Mouse (Mus musculus) spleen, postnatal 10 days (tissue): ENCODE results near the gene Tbcb.
A peak's percentile ranks its signal among the peaks of the same experiment; 100 is the strongest.
"Not testable (repeated sequence)": the region's sequence is repeated elsewhere in the genome, so short reads cannot be mapped to it uniquely, and the experiment has no call there.

Source experiments
- DNase-seq, 2 experiments: peaks; one replicate each; pipeline ENCODE4 v3.0.0; 2021 to 2022; ENCODE audit warnings: low spot score in 2 of 2

The Tbcb gene

DNA sequence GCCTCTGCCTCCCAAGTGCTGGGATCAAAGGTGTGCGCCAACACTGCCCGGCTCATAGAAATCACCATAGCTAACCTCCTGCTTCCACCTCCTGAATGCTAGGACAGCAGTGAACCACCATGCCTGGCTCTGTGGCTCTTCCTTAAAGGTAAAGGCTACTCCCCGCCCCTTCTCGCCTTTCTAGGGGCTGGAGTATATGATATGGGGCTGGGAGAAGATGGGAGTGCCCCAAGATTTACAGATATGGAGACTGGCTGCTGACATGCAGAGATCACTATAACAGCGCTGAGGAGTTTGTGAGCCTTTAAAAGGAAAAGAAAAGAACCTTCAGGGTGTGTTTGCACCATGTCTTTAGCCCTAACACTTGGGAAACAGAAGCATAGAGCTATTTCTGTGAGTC lies 9.9 kb downstream of the Tbcb start:
- no peak for DNase-seq

DNA sequence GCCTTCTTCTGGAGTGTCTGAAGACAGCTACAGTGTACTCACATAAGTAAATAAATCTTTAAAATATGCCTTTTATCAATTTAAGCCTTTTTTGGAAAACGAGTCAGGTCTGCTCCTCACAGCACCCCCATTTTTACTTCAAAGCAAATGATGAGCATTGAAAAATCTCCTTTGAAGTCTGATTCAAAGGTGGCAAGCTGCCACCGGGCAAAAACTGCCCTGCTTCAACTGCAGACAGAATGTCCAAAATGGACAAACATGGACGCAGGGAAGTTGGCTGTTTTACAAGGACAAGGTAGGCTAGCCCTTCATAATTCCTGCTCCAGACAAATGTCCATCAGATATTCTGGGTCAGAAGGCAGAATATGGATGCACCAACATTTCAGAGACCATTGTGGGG lies 10.6 kb downstream of the Tbcb start:
- DNase-seq, result no peak

DNA sequence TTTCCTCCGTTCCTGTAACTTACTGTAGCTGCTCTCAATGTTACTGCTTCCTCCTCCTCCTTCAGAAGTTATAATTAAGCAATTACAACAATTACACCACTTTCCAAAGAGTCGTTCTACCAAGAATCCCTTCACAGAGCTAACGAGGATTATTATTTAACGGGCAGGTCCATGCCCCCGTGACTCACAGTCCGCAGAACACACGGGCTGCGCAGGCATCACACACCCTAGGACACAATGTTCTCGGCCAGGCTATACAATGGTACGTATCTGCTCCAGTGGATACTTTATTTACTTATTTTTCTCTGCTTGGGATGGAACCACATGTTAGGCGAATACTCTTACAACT lies 12.1 kb downstream of the Tbcb start:
- no peak for DNase-seq

DNA sequence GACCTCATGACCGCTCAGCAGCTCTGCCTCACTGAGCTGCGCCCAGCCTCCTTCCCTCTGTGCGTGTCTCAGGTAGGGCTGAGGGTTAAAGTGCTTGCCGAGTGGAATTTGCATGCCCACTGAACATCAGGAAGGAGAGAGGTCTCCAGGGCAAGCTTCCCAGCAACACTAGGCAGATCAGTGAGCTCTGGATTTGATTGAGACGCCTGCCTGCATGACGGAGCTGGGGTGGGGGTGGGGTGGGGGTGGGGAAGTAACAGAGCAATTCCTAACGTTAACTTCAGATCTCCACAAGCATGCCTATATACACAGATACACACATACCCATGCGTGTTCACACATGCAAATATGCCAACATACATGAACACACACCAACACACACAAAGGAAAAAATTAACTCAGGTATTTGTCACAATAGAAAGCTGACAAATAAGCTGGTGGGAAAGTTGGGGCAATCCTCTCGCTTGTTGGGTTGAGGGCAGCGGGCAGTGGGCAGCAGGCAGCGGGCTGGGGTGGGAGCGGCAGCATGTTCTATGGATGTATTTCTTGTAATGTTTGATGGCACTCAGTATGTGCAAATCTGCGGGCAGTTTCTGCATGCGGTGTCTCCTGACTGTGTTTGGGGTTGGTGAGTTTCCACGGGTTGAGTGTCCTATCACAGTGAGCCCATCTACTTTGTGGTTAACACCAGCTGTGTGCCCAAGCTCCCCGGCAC lies 12.6 kb downstream of the Tbcb start:
- DNase-seq, result peak; percentile 14 to 65

DNA sequence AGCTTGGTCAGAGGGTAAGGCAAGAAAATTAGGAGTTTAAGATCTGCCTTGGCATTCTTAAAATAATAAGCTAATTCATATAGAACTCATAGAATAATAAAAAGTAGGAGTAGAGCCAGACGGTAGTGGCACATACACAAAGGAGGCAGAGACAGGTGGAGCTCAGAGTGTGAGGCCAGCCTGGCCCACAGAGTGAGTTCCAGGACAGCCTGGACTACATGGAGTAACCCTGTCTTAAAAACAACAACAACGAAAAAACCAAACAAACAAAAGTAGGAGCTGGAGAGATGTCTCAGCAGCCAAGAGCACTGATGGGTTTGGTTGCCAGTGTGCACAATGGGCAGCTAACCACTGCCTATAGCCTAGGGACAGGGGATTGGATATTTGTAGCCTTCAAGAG lies 14.8 kb downstream of the Tbcb start:
- DNase-seq, result no peak

DNA sequence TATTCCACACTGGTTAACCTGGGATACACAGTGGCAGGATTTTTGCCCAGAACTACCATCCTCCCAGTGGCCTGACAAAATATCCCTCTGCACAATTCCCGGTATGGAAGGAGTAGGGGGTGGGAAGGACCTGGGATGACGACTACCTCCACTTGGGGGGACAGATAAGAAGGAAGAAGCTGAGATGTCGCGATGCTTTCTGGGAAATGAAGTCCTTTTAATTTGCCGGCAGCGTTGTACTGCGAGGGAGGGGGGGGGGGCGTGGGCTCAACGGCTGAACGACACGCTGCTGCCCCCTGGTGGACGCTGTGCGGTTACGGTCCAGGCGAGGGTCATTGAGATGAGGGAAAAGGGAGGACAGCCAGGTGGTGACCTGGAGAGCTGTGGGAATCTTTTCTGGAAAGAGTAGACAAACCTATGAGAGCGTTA lies 15.3 kb downstream of the Tbcb start:
- DNase-seq, result peak; percentile 42 to 87

DNA sequence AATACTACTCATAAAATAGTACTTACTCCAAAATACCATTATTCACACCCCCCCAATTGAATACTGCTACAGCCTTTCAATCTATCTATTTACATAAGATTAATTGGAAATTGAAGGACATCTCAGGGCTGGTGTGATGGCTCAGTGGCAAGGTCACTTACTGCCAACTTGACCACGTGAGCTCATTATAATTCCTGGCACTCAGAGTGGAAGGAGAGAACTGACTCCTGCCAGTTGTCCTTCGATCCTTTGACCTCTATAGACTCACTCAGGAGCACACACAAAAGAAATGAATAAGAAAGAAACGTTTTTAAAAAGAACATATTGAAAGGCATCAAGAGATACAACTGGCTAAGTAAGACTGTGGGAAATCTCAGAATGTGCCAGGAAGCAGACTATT lies 16.2 kb downstream of the Tbcb start:
- no peak for DNase-seq

DNA sequence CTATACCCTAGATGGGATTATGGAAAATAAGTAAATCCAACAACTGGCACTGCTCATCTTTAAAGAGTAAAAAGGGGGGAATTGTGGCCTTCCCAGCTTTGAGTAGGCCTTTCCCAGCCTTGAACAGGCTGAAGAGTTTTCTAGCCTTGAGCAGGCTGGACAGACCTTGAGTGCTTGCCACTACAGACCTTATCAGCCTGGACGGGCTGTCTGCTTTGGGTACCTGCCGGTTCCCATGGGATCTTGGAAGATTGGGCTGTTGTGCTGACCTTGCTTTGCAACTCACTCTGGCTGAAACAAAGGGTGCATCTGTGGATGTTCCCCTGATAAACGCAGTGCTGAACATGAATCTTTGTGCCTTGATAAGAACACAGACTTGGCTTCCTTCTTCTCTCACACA lies 18.2 kb downstream of the Tbcb start:
- no peak for DNase-seq

DNA sequence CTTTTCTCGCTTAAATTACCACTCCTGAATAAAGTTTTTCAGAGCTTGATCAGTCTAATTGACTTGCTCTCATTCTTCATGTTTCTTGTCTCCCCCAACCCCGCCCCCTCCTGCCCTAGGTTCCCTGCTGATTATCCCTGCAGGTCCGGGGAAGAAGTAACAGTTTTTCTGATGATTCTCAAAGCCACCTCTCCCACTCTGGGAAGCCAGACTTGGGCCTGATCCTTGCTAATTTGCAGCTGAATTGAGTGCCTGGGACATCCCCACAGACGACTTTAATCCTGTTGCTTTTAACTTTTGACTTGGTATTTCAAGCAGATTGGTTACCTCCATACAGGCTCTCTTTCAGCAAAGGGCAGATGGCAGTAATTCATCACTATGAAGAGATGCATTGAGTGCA lies 21.0 kb downstream of the Tbcb start:
- no peak for DNase-seq

DNA sequence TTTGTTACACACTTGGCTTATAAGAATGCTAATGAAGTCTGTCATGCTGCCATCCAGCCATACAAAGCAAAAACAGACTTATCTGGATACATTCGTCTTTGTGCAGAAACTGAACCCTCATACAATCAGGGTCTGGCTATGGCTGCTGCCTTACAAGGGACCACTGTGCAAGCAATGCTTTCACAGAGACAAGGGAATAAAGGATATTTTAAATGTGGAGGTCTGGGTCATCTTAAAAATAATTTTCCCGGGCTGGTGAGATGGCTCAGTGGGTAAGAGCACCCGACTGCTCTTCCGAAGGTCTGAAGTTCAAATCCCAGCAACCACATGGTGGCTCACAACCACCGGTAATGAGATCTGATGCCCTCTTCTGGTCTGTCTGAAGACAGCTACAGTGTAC lies 25.7 kb downstream of the Tbcb start:
- DNase-seq, result not testable (repeated sequence)

DNA sequence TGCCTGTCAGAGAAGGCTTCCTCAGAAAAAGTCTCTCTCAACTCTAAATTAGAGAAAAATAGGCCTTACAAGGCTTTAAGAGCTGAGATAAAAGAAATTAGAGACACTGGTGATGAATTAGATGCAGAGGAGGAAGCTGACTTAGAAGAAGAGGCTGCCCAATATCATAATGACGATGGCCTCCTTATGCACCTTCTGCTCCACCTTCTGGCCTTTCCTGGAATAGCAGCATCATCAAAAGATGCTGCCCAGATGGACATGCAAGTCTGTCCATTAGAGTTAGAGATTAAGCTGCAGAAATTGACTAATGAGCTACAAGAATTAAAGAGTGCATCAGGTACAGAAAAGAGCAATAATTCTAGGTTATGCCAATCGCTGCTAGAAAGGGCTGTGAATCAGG lies 26.7 kb downstream of the Tbcb start:
- peak; percentile 47 to 78 for DNase-seq

DNA sequence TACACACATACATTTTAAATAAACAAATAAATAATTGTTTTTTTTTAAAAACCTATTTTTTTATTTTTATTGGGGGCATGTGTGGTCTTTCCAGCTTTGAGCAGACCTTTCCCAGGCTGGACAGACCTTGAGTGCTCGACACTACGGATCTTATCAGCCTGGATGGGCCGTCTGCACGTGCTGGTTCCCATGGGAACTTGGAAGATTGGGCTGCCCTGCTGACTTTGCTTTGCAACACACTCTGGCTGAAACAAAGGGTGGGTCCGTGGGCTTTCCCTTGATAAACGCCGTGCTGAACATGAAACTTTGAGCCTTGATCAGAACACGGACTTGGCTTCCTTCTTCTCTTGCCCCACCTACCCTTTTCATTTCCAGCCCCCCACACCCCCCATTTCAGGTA lies 27.7 kb downstream of the Tbcb start:
- DNase-seq, result no peak

DNA sequence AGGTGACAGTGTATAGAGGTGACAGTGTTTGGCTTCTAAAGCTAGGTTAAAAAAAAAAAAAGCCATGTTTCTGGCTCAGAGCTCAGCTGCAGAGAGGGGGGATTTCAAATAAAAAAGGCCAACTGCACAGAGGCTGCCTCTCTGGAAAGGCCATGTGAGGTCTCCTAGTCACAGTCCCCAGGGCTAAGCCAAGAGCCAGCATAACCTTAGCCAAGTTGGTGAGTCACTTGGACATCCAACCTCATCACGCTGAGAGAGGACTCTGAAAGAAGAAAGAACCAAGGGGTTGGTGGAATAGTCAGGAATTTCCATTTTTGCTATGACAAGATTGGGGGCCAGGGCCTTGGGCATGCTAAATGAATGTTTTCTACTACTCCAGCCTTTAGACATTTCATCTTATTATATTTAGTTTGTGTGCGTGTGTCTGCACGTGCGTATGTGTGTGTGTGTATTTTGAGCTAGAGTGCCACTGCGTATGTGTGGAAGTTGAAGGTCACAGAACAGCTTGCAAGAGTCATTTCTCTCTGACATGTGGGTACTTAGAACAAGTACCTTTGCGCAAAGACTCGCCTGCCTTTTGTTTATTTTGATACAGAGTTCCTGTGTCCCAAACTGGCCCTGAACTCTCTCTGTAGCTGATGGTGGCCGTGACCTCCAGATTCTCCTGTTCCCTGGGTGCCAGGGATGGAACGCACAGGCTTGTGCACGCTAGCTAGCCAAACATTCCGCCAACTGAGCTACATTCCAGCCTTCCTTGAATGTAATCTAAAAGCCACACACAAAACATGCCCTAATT lies 29.0 kb downstream of the Tbcb start:
- no peak for DNase-seq

DNA sequence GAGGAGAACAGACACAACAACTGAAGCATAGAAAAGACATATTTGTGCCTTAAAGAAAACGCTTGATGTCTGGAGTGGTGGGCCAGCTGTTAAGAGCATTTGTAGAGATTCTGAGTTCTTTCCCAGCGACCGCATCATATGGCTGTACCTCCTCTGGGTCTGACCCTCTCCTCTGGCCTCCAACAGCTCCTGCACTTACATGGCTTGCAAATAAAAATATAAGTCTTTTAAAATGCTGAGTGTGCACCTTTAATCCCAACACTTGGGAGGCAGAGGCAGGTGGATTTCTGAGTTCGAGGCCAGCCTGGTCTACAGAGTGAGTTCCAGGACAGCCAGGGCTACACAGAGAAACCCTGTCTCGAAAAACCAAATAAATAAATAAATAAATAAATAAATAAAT lies 31.4 kb downstream of the Tbcb start:
- DNase-seq, result not testable (repeated sequence)

DNA sequence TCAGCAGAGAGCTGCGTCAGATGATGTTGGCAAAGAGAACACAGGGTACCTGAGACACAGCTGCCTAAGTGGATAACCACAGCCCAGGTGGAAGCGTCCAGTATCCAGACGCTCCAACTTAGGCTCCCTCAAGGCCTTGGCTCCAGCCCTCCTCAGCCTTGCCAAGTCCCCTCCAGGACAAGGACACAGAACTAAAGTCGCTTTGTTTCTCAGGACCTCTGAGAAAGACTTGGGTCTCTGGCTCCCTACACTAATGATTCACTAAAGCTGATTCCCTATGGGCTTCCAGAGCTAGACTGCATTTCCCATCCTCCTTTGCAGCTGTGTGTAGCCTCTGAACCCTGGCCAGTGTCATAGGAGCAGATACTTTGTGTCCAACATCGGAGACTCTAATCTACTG lies 31.9 kb downstream of the Tbcb start:
- no peak for DNase-seq

DNA sequence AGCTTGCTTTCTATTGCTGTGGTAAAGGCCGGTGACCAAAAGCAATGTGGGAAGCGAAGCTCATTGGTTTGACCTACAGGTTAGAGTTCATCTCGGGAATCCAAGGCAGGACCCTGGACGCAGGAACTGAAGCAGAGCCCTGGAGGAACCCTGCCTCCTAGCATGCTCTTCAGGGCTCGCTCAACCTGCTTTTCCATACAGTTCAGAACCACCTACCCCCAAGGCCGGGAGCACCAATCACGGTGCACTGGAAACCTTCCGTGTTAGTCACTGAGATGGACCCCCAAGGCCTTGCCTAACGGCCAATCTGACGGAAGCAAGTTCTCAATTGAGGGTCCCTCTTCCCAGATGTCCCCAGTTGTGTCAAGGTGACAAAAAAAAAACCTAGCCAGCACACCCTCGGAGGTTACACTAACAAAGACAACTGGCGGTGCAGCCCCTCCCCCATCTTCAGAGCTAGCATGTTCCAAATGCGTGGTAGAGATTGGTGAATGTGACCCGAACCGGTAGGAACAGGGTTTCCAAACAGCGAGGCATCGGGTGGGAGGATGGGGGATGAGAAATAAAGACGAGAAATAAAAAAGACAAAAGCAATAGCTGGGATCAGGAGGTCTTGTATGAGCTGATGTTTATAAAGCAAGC lies 32.5 kb downstream of the Tbcb start:
- DNase-seq, result no peak

DNA sequence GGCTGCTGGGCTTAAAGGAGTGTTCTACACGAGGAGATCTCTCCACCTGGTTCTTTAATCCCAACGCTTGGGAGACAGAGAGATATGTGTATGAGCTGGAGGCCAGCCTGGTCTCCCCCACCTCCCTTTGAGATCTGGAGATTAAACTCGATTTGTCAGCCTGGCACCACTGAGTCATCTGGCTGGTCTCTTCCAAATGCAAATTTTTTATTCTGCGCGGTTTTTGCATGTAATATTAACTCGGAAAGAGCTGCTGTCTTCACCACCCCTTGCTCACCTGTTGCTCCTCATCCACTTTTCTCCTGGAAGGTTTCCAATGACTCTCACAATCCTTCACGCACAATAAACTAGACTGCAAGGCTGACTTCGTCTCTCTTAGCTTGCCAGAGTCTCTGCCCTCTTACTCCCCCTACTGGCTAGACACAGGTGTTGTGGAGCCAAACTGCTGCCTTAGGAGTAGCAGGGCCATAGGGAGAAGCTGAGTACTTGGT lies 33.5 kb downstream of the Tbcb start, which contains the start of gene Capns1:
Capns1 (minus strand) TSS at position 331 of the 491 bp plus-strand sequence.
- peak; percentile 28 to 70 for DNase-seq

DNA sequence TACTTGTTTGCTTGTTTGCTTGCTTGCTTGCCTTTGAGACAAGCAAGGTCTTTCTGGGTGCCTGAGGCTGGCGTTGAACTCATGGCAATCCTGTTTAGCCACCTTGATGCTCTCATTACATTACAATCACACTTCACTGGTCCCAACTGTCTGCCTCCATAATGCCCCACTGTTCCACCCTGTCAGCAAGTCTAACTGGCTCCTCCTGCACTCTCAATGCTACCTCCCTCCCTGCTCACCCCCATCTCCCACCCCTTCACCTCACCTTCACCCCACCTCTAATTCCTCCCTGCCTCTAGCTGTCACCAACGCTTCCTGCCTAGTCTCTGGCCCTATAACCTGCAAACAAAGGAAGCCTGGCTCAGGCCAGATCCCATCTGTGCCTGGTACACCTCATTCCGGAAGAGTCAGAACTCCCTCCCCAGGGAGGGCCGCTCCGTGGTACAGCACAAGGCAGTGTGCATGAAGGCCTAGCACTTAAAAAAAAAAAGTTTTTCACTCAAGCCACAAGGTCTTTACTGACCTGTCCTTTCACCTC lies 34.4 kb downstream of the Tbcb start:
- no peak for DNase-seq

DNA sequence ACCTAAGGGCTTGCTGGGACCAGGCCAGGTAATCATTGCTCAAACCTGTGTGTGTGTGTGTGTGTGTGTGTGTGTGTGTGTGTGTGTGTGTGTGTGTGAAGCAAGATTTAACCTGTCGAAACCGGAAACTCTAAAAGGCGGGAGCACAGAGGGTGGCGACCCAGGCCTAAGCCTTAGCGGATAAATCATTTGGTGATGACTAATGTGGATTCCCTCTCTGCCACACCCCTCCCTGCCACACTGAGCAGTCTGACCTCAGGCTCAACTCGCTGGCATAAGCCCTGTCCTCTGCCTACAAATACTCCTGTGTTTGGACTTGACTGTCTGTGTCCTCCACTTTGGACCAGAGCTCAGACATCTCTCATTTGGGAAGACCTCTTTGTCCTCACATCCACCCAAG lies 35.9 kb downstream of the Tbcb start:
- DNase-seq, result no peak

DNA sequence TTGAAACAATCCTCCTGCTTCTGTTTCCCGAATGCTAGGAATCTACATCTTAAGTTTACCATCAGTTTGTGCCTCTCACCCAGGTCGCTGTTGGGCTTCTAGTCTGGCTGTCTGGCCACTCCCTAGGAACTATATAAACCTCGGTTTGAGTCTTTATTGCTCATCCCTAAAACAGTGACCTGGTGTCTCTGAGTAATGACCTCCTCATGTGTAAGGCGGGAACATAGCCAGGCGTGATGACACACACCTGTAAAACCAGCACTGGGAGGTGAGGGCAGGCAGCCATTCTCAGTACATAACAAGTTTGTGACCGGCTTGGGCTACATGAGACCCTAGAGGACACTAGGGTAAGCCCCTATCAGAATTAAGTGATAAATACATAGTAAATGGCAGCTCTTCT lies 36.6 kb downstream of the Tbcb start:
- DNase-seq, result no peak

DNA sequence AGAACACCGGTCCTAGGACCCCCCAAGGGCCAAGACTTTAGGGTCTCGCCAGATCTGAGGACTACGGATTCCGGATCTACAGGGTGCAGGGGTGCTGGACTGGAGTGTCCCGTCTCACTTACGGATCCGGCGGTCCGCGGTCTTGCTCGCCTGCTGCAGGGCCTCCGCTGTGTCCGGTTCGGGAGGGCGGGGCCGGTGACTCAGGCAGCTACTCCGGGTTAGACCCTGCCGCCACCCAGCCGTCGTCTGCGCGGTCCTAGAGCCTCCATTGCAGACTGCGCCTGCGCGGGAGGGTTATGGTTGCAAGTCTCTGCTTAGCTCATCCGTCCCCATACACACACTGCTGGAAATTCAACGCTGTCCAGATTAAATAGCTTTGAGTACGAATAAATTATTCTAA lies 37.2 kb downstream of the Tbcb start:
- peak; percentile 87 to 98 for DNase-seq

DNA sequence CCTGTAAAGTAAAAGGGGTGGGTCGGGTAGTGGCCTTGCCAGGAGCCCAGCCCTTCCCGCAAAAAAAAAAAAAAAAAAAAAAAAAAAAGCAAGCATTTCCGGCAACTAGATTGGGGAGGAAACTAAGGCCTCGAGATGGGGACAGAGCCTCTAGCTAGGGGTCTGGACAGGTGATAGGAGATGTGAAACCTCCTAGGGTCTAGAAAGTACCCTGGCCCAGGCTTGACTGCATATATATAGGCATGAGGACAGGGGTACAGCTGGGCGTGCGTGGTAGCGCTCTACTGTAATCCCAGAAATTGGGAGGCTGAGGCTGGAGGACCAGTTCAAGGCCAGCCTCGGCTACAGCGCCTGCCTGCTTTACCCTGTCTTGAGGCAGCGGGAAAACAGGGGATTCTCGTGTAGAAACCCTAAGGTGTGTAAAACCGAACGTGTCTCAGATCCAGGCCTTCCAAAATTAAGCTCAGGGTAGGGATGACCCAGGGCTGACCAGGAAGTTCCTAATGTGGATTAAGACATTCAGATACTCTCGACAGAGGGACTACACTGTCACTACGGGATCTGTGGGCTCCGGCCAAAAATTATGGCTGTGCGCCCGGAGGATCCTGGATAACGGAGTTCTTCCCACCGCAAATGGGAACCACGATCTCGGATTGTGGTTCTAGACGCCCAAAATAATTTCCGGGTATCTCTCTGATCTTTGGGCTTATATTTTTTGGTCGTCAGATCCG lies 37.8 kb downstream of the Tbcb start:
- peak; percentile 50 to 65 for DNase-seq
